Mouse (Mus musculus): ENCODE data around the gene Notch4.

Notch4 gene

DNA sequence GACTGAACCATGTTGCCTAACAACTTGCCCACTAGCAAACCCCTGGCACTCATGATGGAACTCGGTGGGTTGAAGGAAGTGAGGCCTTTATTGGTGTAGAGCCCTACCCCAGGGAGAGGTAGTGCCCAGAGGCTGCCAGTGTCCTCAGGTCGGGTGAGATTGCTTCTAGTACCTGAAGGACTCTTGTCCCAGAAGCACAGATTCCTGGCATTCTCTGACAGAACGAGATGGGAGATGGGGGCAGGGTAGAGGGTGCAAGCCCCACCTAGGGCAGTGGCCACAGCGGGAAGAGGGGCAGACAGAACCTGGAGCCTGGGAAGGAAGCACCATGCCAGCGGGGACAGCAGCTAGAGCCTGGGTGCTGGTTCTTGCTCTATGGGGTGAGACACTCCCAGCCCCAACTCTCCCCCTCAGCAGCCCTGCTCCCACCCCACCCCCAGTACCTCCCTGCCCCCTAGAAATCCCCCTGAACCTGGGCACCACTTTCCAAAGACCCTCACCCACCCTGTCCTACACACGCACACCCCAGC lies 33.6 kb downstream of the Notch4 start, which contains the start of gene Ager:
TSS of gene Ager (plus strand) at position 297 of the 530 bp plus-strand sequence.
- no peak for DNase-seq

DNA sequence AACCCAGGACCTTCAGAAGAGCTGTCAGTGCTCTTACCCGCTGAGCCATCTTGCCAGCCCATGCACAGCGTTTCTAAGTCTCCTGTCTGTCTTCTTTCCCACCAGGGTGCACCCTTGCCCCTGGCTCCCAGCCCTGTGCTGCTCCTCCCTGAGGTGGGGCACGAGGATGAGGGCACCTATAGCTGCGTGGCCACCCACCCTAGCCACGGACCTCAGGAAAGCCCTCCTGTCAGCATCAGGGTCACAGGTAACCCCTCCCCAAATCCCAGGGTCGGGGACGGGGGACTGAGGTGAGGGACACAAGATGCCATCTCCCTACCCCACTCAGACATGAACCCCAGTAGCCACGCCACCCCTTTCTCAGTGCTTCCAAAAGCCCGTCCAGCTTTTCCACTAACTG lies 35.8 kb downstream of the Notch4 start:
- peak; percentile 38 for DNase-seq

DNA sequence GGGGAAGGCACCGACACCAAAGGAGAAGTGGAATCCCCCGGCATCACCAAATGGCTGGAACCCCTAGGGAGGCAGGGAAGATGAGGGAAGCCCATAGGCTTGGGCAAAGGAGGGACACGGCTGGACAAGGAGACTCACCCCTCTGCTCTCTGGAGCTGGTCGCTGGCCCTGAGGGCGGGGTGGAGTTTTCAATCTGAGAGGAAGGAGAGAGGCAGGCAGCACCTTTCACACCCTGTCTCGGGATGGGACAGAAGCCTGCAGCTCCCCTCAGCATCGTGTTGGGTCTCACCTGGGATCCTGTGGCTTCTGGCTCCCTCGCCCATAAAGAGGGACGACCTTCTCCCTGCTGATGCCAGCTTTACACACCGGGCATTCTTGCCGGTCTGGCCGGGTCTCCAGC lies 37.7 kb downstream of the Notch4 start:
- DNase-seq: no peak

DNA sequence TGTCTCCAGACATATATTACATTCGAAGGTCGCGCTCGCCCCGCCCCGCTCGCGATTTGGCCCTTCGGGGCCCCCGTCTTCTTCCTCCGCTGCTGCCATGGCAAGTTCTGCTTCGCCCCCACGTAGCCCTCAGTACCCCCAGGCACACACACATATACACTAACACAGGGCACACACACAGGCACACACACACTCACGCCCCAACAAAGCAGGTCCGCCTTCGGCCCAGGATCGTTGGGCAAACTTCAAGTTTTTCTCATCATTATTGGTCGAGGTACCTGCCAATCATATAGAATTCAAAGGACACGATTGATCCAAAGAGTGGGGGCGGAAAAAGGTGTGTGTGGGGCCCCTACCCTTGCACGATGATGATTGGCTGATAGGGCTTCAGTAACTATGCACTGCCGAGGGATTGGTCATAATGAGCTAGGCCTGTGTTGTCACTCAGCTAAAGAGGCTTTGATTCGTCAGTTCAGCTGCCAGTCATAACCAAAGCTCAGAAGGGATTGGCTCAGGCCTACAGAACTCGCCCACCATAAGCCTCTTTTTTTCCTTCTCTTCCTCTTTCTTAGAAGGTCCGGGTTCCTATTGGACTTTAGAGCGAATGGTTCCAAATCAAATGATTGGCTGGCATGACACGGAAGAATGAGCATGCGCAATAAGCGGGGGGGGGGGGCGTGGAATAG lies 39.5 kb downstream of the Notch4 start, which contains the start of gene Rnf5:
TSS of gene Rnf5 (minus strand) at position 316 of the 686 bp plus-strand sequence.
- peak; percentile 98 for DNase-seq

DNA sequence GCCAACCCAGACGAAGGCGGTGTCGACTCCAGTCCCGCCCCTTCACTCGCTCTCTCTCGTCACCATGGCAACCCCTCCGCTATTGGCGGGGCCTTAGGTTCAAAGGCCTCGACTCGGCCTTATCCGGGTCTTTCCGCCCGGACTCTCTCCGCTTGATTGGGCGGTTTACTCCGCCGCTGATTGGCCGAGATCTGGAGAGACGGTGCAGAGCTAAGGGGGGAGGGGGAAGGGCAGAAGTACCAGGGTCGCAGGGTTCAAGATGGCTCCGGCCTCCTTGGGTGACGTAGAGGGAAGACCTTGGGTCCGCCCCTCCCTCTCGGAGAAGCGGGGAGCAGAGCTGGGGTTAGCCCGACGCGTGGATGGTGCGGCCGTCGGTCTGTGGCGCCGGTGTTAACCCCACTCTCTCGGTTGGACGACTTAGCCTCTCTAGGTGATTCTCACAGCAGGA lies 40.0 kb downstream of the Notch4 start, which contains the start of gene Agpat1:
TSS of gene Agpat1 (plus strand) at position 202 of the 448 bp plus-strand sequence.
- DNase-seq: peak; percentile 98

DNA sequence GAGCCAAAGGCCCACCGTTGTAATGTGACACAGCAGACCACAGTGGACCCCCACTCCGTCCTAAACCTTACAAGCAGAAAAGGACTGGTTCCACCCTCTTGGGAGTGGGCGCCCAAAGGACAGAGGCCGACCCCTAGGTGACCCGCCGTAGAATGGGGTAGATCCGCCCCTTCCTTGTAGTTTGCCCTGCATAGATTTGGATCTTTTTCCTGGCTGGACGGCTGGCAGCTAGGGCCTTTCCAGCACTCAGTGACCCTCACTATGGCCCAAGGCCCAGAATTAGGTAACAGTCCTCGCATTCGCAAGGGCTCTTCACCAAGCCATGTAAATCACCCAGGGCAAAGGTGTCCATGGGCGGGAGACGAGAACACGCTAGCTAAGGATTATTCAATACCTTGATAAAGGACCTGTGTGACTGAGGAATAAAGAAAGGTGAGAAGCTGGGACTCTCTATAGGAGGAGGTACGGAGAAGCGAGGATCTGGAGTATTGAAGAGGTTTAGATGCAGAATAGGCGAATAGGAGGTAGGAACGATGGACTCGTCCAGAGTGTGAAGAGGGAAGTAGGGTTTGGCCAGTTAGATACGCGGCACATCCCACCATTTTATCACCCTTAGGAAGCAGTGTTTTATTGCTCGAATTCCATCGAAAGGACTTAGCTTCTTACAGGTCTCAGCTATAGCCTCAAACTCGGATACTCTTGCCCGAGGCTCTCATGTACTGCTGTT lies 40.6 kb downstream of the Notch4 start:
- no peak for DNase-seq

DNA sequence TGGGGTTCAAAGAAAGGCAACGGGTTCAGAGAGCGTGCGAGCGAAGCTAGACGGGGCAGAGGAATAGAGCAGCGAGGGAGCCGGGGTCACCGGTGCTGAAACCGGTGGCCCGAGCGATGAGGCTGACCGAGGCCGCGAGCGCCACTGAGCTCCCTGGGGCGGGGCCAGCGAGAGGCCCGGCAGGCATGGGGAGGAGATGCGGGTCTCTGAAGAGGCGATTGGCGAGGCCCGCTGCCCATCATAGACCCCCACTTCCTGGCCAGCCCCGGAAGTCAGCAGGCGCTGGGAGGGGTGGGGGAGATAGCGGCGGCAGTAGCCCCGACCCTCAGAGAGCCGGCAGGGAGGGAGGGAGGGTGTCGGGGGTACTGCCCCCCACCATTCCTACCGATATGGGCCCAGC lies 41.5 kb downstream of the Notch4 start:
- DNase-seq: peak; percentile 96

DNA sequence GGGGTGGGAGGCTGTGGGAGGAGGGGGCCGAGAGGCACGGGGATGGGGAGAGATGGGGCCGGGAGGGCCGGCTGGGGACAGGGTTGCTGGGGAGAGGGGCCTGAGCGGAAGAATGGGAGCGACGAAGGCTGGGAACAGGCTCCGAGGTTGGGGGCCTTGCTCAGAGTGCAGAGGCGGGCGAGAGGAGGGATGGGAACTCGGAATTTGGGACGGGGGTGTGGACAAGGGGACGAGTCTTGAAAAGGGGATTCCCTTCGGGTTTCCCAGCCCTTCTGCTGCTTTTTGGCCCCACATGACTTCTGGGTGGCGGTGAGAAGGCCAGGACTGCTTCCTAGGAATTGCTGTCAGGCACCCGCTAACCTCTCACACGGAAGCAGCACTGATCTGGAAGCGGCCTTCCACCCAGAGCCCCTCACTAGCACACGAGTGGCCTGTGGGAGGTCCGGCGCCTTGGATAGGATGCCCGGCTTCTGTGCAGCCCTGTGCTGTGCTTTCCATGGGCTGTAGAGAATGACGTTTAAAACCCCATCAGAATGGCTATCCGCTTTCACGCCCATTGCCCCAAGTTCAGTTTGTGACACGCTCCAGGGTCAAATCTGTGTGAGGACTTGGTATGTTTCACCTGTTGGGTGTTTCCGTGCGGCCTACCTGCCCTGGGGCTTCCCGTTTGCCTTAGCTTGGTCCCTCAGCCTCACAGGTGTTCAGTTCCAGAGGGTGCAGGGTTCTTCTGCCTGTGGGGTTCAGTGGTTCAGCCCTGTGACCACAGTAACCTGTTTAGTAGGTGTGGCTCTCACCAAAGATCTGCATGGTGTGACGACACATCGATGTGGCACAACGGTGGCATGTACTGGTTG lies 42.3 kb downstream of the Notch4 start:
- peak; percentile 48 for DNase-seq

DNA sequence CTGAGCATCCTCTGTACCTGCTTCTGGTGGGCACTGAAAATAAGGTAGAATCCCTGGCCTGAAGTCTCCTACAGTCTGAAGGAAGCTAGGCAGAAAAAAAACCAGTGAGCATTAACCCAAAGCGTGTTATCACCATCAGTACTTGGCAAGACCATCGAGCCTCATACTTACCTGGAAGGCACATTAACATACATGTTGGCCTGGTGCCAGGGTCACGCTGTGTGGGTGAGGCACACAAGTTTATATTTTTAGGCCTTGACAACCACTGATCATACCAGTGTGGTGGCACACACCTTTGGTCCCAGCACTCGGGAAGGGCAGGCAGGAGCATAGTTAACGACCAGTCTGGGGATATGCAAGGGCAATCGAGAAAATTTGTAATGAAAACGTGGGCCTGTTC lies 43.9 kb downstream of the Notch4 start:
- DNase-seq: no peak

DNA sequence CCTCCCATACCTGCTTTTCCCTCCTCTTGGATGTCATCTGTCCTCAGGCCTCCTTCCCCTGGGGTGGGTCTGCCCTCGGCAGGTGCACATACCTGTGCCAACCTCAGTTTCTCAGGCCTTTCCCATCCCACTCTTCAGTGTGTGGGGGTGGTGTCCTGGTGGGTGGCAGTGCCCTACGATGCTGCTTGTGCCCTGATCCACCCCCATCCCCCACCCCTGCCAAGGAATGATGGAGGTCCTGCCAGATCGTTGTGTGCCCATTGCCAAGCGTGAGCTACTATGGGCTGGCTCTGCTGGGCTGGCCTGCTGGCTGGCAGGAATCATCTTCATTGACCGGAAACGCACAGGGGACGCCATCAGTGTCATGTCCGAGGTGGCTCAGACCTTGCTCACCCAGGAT lies 47.0 kb downstream of the Notch4 start:
- no peak for DNase-seq

DNA sequence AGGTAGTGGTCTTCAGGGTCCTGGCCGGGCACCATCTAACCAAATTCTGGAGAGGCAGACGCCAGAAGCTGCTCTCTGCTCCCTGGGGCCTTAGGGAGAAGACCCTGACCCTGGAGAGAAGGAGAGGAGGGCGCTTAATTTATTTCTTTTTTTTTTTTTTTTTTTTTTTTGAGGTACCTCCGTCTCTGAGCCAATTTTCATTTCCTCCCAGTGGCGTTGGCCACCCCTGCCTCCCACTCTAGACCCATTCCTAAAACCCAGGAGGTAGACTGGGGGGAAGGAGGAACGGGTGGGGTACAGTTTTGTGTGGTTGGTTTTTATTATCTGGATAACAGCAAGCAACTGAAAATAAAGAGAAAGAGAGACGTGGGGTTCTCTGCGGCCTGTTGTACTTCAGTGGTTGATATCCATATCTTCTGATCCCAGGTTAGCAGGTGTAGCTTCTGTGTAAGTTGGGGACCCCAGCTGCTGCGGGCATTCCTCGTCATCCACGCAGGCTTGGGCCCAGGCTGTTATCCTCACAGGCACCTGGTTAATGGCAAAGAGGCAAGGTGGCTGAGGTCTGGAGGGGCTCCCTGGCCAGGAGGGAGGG lies 49.1 kb downstream of the Notch4 start:
- no peak for DNase-seq

DNA sequence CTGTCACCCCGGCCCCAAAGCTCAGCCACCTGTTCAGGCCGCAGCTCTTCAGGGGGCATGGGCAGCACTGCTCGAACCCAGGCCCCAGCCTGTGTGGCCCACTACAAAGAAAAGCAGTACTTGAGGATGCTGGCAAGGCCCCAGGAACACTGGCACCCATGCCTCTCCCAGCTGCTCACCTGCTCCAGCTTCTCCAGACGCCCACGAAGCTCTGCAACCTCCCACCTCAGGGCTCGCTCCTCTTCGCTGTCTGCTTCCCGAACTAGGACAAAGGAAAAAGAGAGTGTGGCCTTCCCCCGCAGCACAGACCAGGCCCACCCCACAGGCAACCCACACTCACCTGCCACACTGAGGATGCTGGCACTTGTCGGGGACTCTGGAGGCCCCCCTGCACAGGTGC lies 49.8 kb downstream of the Notch4 start:
- no peak for DNase-seq

DNA sequence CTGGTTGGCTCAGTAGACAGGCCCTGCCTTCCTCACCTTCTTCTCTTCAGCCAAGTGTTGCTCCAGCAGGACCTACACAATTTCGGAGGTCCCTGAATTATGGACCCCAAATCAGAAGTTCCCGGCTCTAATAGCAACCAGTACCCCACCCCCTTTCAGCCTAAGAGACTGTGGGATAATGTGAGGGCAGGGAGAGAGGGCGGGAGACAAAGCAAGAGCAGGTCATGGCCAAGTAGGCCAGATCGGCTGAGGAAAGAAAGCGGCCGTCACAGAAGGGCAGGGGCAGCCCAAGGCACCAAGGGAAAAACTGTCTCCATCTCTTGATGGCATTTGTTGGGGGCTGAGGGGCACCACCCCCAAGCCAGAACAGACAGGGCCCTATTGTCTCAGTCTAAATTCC lies 51.8 kb downstream of the Notch4 start, which contains the start of gene Egfl8:
TSS of gene Egfl8 (minus strand) at position 101 of the 400 bp plus-strand sequence.
- no peak for DNase-seq

DNA sequence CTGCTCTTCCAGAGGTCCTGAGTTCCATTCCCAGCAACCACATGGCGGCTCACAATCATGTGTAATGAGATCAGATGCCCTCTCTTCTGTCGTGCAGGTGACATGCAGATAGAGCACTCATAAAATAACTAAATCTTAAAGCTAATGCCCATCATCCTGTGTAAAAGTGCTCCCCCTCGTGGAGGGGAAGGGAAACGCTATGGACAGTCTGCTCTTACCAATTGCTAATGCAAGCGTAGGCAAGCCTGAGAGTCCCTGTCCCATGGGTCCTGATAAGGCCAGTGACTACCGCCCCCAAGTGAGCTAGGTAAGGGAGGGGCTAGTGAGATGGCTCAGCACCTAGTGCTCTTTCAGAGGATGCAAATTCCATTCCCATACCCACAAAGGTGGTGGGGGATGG lies 54.9 kb downstream of the Notch4 start:
- DNase-seq: peak; percentile 58

DNA sequence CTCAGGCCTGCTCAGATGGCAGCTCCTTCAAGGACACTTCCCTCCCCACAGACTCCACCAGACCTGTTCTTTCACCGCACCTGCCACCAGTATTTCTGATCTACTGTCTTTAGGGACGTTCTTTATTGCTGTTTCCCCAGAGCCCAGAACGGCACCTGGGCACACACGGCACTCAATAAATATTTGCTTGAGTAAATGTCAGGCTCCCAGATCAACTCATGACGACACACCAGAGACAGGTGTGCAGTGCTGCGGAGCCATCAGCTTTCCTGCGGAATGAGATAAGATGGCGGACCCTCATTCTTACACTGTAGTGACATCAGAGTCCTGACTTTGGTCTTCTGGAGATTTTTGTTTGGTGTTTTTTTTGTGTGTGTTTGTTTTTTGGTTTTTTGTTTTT lies 56.9 kb downstream of the Notch4 start:
- no peak for DNase-seq

DNA sequence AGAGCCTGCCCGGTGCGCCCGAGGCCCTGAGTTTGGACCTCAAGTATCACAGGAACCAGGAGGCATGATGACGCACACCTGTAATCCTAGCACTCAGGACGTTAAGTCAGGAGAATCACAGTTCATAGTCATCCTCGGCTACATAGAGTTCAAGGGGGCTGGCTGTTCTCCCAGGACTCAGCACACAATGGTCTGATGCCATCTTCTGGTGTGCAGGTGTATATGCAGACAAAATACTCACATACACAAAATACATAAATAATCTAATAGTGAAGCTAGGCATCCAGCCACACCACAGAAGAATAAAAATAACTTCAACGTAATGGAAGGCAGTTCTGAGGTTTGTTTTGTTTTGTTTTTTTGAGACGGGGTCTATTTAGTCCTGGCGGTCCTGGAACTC lies 59.1 kb downstream of the Notch4 start:
- no peak for DNase-seq

DNA sequence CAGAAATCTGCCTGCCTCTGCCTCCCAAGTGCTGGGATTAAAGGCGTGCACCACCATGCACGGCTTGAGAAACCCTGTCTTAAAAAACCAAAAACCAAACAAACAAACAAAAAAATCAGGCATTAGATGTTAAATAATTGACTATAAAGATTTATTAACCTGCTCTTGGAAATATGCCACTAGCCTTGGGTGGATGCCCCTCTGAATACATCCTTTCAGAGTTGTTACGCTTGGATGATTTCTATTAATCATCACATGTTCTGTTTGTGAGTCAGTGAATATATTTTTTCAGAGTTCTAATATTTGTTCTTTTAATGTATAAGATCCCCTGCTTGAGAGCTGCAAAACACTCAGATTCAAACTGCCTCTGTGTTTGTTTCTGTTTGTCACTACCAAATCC lies 60.9 kb downstream of the Notch4 start:
- DNase-seq: no peak

DNA sequence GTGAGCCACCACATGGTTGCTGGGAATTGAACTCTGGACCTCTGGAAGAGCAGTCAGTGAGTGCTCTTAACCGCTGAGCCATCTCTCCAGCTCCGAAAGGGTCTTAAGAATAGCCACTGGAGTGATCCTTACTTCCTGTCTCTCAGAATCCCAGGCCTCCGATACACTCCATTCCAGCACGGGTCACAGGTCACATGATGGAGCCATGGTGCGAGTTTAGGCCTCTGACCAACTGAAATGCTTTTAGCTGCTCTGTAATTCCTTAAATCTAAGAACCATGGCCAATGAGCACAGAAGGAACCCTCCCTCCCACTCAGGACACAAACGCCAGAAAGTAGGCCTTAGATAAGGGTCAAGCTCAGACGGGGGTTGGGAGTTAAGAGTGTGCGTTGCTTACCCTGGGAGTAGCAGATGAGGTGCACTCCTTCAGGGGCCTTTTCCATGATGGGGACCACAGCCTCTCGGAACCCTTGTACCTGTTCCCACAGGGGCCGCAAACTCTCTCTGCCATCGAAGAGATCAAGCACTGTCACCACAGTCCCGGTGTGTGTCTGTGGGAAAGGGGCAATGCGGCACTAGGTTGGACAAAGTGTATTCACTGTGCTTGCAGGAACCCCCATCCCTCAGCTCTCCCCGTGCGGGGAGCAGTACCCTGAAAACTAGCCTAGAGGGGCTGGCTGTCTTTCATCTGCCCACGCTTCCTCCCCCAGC lies 62.1 kb downstream of the Notch4 start:
- DNase-seq: no peak

DNA sequence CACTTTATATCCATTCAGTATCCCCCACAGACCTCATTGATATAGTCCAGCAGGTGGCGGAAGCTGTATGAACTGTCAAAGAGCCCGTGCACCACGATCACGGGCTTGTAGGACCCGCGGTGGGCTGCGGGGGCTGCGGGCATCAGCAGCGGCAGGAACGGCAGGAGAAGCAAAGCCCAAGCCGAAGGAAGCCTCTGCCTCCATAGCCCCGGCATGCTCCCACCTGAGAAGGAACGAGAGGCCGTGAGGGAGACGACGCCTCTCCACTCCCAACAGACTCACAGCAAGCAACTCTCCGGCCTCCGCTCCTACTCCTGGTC lies 62.7 kb downstream of the Notch4 start:
- peak; percentile 43 for DNase-seq

DNA sequence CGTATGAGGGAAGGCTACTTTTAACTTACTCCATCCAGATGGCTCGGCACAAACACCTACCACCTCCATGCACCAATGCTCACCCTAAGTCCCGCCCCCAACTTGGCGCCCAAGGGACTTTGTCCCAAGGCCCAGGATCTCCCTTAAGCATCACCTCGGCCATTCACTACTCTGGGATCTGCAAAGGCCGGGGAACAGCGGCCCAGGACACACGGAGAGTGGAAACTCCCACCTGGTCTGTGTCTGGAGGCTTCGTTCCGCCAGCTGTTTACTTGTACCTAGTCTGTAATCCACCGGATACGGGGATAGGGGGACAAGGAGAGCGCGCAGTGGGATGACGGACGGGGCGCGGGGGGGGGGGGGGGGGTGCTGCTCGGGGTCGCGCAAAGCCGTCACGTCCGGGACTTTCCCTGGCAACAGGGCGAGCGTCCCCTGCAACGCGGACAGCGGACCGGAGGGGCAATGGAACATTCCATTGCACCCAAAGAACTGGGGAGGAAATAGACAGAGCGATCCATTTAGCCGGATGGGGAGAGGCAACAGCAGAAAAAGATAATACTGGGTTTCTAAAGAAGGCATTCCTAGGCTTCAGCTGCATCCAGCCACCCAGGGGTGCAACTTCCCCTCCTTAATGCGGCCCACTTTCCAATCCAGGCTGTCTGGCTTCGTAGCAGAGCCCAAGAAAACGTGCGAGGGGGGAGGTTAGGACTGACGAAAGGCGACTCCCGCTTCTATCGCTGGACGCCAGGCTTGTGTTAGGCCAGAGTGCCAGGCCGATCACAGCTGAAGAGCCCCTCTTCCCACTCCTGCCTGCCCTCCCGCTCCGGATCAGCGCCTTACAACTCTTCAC lies 63.2 kb downstream of the Notch4 start:
- peak; percentile 84 for DNase-seq
